Mouse (Mus musculus) heart, embryonic 11.5 days (tissue): ENCODE data around the gene Lin37. TPM values are rescaled to one million over a fixed set of nuclear protein-coding genes. Genes with fewer than 3 reads are reported as not detected.
A peak's percentile ranks its signal among the peaks of the same experiment; 100 is the strongest.

Experiments used
- ATAC-seq: fragments of 200-750 bp; cut with Nextera tagmentation; replicated peaks from 2 replicates; pipeline ENCODE4 v1.8.0; 2017; ENCODE audit warnings: moderate library complexity; ENCODE audit not compliant: insufficient number of reproducible peaks, low FRiP score, low TSS enrichment
- H3K27ac ChIP-seq: fragments of 300-500 bp; sonication (generic); 2 replicates; pipeline ENCODE4 v1.5.1; 2014; ENCODE audit warnings: mild to moderate bottlenecking, low read depth, low read length
- H3K27me3 ChIP-seq: fragments of 300-500 bp; sonication (generic); 2 replicates; pipeline ENCODE4 v1.6.1; 2014; ENCODE audit warnings: mild to moderate bottlenecking, low read length, mixed read lengths; ENCODE audit not compliant: control insufficient read depth, insufficient read depth
- H3K36me3 ChIP-seq: fragments of 300-500 bp; sonication (generic); 2 replicates; pipeline ENCODE4 v1.6.1; 2014; ENCODE audit warnings: mild to moderate bottlenecking, low read length, moderate library complexity, mixed read lengths; ENCODE audit not compliant: control insufficient read depth, insufficient read depth
- H3K4me1 ChIP-seq: fragments of 300-500 bp; sonication (generic); 2 replicates; pipeline ENCODE4 v1.6.1; 2014; ENCODE audit warnings: low read length; ENCODE audit not compliant: control insufficient read depth, insufficient read depth
- H3K4me2 ChIP-seq: fragments of 300-500 bp; sonication (generic); 2 replicates; pipeline ENCODE4 v1.6.1; 2014; ENCODE audit warnings: mild to moderate bottlenecking, moderate library complexity
- H3K4me3 ChIP-seq: fragments of 300-500 bp; sonication (generic); 2 replicates; pipeline ENCODE4 v1.5.1; 2014; ENCODE audit warnings: low read depth, low read length
- H3K9ac ChIP-seq: fragments of 300-500 bp; sonication (generic); 2 replicates; pipeline ENCODE4 v1.6.1; 2014; ENCODE audit warnings: mild to moderate bottlenecking, low read depth, low read length, moderate library complexity
- H3K9me3 ChIP-seq: fragments of 300-500 bp; sonication (generic); replicated peaks from 2 replicates; pipeline ENCODE4 v1.6.1; 2016; ENCODE audit warnings: low read length; ENCODE audit not compliant: control insufficient read depth
- WGBS: fragments of 180-500 bp; shearing (Covaris S2); extraction: QIAGEN DNeasy Blood & Tissue Kit; methylation state at CpG from one replicate; pipeline ENCODE4 v1.1.7; 2014; ENCODE audit not compliant: insufficient replicate concordance; 5-methylcytosine and 5-hydroxymethylcytosine counted together
- polyA plus RNA-seq: library from polyadenylated mRNA; unstranded; fragments of >200 nt; fragmentation: Nextera tagmentation; extraction: Ambion mirVana; gene quantifications from 2 replicates; pipeline ENCODE4 v1.2.1, GENCODE M21; 2014

Gene Lin37
- polyA plus RNA-seq, 1 experiment from 2014 or later, result 34.8 TPM

GRCm38 (mm10) chr7:30560296-30560695 lies 658 bp upstream of the Lin37 start:
- 63% methylated on average over 2 of the region's 2 CpGs for WGBS
- Histone ChIP-seq H3K9me3 (no peaks in the 10 kb centered on the region), H3K4me2 (peak overlapping the region; percentile 97)

GRCm38 (mm10) chr7:30558656-30559442 lies 789 bp downstream of the Lin37 start:
- Histone ChIP-seq H3K27ac (peak overlapping the region; percentile 1; the same call in 1 of the 2 replicates), H3K4me1 (peaks cover 13% of the 10 kb centered on the region), H3K4me2 (peak overlapping the region; percentile 97), H3K9me3 (no peaks in the 10 kb centered on the region), H3K9ac (peak overlapping the region; percentile 78), H3K36me3 (peaks cover 19% of the 10 kb centered on the region), H3K27me3 (no peaks in the 10 kb centered on the region), H3K4me3 (peak overlapping the region; percentile 64)
- WGBS, result 15% methylated on average over 12 of the region's 12 CpGs
- ATAC-seq, result no peak

More at GRCm38 (mm10) chr7:30560296-30560695, 658 bp upstream of the Lin37 start:
- ATAC-seq, result no peak
- Histone ChIP-seq H3K27ac (no peak overlapping the region), H3K27me3 (no peaks in the 10 kb centered on the region), H3K36me3 (peaks cover 12% of the 10 kb centered on the region), H3K4me1 (peaks cover 17% of the 10 kb centered on the region), H3K4me3 (0 out of 2 replicates have a peak overlapping the region, but pooled peaks have one; percentile 64), H3K9ac (no peak overlapping the region; the same call in 1 of the 2 replicates)

GRCm38 (mm10) chr7:30557901-30558514 lies 1.6 kb downstream of the Lin37 start:
- H3K4me1 ChIP-seq, result peaks cover 19% of the 10 kb centered on the region
- no peak overlapping the region for H3K27ac ChIP-seq
- H3K36me3 ChIP-seq, result peaks cover 19% of the 10 kb centered on the region
- H3K9ac ChIP-seq, result 0 out of 2 replicates have a peak overlapping the region, but pooled peaks have one; percentile 78
- no peaks in the 10 kb centered on the region for H3K9me3 ChIP-seq
- WGBS, result 86% methylated on average over 13 of the region's 13 CpGs
- ATAC-seq, result no peak
- peak overlapping the region; percentile 64; the same call in 1 of the 2 replicates for H3K4me3 ChIP-seq
- H3K4me2 ChIP-seq, result peak overlapping the region; percentile 97
- H3K27me3 ChIP-seq, result no peaks in the 10 kb centered on the region

GRCm38 (mm10) chr7:30556894-30557536 lies 2.6 kb downstream of the Lin37 start:
- Histone ChIP-seq H3K9ac (no peak overlapping the region), H3K4me1 (peaks cover 21% of the 10 kb centered on the region), H3K4me2 (no peak overlapping the region), H3K9me3 (no peaks in the 10 kb centered on the region), H3K27ac (no peak overlapping the region), H3K36me3 (peaks cover 19% of the 10 kb centered on the region), H3K4me3 (no peak overlapping the region), H3K27me3 (no peaks in the 10 kb centered on the region)
- no peak for ATAC-seq
- 91% methylated on average over 18 of the region's 18 CpGs for WGBS

GRCm38 (mm10) chr7:30553810-30554584 lies 5.6 kb downstream of the Lin37 start:
- peaks cover 21% of the 10 kb centered on the region for H3K4me1 ChIP-seq
- H3K36me3 ChIP-seq, result peaks cover 19% of the 10 kb centered on the region
- H3K4me3 ChIP-seq, result peak overlapping the region; percentile 53; the same call in 1 of the 2 replicates
- 85% methylated on average over 22 of the region's 22 CpGs for WGBS
- no peak overlapping the region for H3K9ac ChIP-seq
- no peak overlapping the region for H3K27ac ChIP-seq
- peak overlapping the region; percentile 98 for H3K4me2 ChIP-seq
- H3K27me3 ChIP-seq, result no peaks in the 10 kb centered on the region
- no peak for ATAC-seq
- H3K9me3 ChIP-seq, result no peaks in the 10 kb centered on the region

GRCm38 (mm10) chr7:30553021-30553589 lies 6.5 kb downstream of the Lin37 start:
- Histone ChIP-seq H3K4me3 (peak overlapping the region; percentile 53), H3K9ac (peak overlapping the region; percentile 88), H3K4me2 (peak overlapping the region; percentile 98), H3K27ac (peak overlapping the region; percentile 91), H3K4me1 (peaks cover 12% of the 10 kb centered on the region), H3K27me3 (no peaks in the 10 kb centered on the region), H3K9me3 (no peaks in the 10 kb centered on the region), H3K36me3 (peaks cover 23% of the 10 kb centered on the region)
- 5% methylated on average over 23 of the region's 23 CpGs for WGBS
- ATAC-seq, result no peak

GRCm38 (mm10) chr7:30552102-30553020 lies 7.3 kb downstream of the Lin37 start, which contains the start of the genes Hspb6 and Proser3:
Hspb6 (plus strand) TSS chr7:30552178.
Proser3 (minus strand) TSS chr7:30552299.
- Histone ChIP-seq H3K4me1 (peaks cover 9% of the 10 kb centered on the region), H3K9me3 (no peaks in the 10 kb centered on the region)

More at GRCm38 (mm10) chr7:30552102-30553020, 7.3 kb downstream of the Lin37 start, which contains the start of the genes Hspb6 and Proser3:
- Histone ChIP-seq H3K36me3 (peaks cover 23% of the 10 kb centered on the region), H3K27ac (peak within 1 kb of the TSS; percentile 91), H3K27me3 (no peaks in the 10 kb centered on the region), H3K9ac (peak within 1 kb of the TSS; percentile 88), H3K4me3 (peak within 1 kb of the TSS; percentile 53), H3K4me2 (peak within 1 kb of the TSS; percentile 98)
- peak; percentile 94 for ATAC-seq
- WGBS, result 1% methylated on average over 44 of the region's 44 CpGs
